Mouse (Mus musculus): ENCODE data around the gene Mus81.
"Not testable (repeated sequence)": the region's sequence is repeated elsewhere in the genome, so short reads cannot be mapped to it uniquely, and the experiment has no call there.

GRCm38 (mm10) chr19:5489721-5490120, 1.5 kb upstream of the Mus81 start:
- not testable (repeated sequence) for TF ChIP-seq CTCF (conservative IDR thresholded peaks at IDR 0.05; ENCODE audit: insufficient read depth, insufficient read length, low read depth, low read length); POLR2A (IDR thresholded peaks at IDR 0.05; ENCODE audit: low read depth, low read length)
